In the genomic region with DNA sequence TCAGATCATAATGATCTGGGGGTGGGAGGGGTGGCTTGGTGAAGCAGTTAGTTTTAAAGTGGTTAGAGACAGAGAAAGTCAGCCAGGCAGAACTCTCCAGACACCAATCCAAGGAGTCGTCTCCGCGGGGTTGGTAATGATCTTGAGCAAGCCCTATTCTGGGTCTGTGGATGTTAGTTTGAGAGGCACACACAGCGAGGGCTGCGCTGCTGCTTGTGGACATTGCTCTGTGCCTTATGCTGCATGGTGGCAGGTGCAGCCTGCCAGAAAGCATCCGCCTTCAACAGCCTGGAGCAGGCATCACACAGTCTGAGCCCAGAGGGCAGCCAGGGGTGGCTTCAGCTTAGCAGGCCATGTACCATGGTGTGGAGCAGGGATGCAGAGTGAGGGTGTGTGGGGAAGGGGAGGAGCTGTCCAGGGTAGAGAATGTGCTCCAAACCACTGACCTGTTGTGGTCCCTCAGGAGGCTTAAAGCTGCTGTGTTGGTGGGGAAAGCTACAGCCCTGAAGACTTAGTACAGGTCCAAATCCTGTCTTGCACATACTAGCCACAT, we compare ENCODE assay signal across 22 mouse cellular contexts. TPM values are rescaled to one million over a fixed set of nuclear protein-coding genes. Genes with fewer than 3 reads are reported as not detected.
DNase-seq lines count a peak whose midpoint lies in the region; ATAC-seq and TF ChIP-seq lines count a peak whose summit lies in the region.
"Had no signal": no experiment of that assay in that cellular context is flagged by ENCODE, and none has a peak within 500 bp of the region (broad histone marks: within the 10 kb centered on the region; RNA-seq: fewer than 3 reads in every experiment).

No protein-coding gene starts in this region.

- H3K36me3 ChIP-seq in kidney, embryonic 15.5 days, result no peaks in the 10 kb centered on the region
- H3K36me3 ChIP-seq in hindbrain, postnatal 0 days (ENCODE audit: insufficient read depth, low read length), result no peaks in the 10 kb centered on the region
- no peaks in the 10 kb centered on the region for H3K36me3 ChIP-seq in intestine, postnatal 0 days (ENCODE audit: control insufficient read depth, insufficient read depth)
- H3K36me3 ChIP-seq: embryonic facial prominence, embryonic 13.5 days had no signal

- H3K4me3 ChIP-seq in kidney, embryonic 15.5 days (replicated peaks), result no peak overlapping the region
- H3K4me3 ChIP-seq in hindbrain, postnatal 0 days (ENCODE audit: low read length), result no peak overlapping the region
- H3K4me3 ChIP-seq in intestine, postnatal 0 days (ENCODE audit: low read depth, low read length), result no peak overlapping the region
- H3K4me3 ChIP-seq: embryonic facial prominence, embryonic 13.5 days had no signal

- TF ChIP-seq CTCF in hindbrain, postnatal 0 days (IDR thresholded peaks at IDR 0.05; ENCODE audit: low read depth), result no peak
- no peak for TF ChIP-seq CTCF in intestine, postnatal 0 days (IDR thresholded peaks at IDR 0.05; ENCODE audit: low read depth)

- WGBS in kidney, embryonic 15.5 days, result 66% methylated on average over 6 of the region's 6 CpGs
- WGBS in hindbrain, postnatal 0 days, result 44% methylated on average over 6 of the region's 6 CpGs
- WGBS in intestine, postnatal 0 days, result 68% methylated on average over 6 of the region's 6 CpGs

- H3K27ac ChIP-seq in kidney, embryonic 15.5 days, result no peak overlapping the region
- H3K27ac ChIP-seq in hindbrain, postnatal 0 days, result no peak overlapping the region
- H3K27ac ChIP-seq in intestine, postnatal 0 days (ENCODE audit: low read depth, low read length), result no peak overlapping the region
- H3K27ac ChIP-seq: embryonic facial prominence, embryonic 13.5 days; kidney, postnatal 0 days had no signal

- H3K9ac ChIP-seq in kidney, embryonic 15.5 days, result no peak overlapping the region
- no peak overlapping the region for H3K9ac ChIP-seq in hindbrain, postnatal 0 days (replicated peaks; ENCODE audit: low read length)
- no peak overlapping the region for H3K9ac ChIP-seq in intestine, postnatal 0 days (ENCODE audit: low read depth, low read length)
- H3K9ac ChIP-seq: embryonic facial prominence, embryonic 13.5 days had no signal

- 0 out of 2 replicates have a peak, but pooled peaks cover 2% of the 10 kb centered on the region for H3K27me3 ChIP-seq in kidney, embryonic 15.5 days
- H3K27me3 ChIP-seq in hindbrain, postnatal 0 days (ENCODE audit: insufficient read depth, low read length), result no peaks in the 10 kb centered on the region
- H3K27me3 ChIP-seq in intestine, postnatal 0 days (replicated peaks; ENCODE audit: control insufficient read depth, insufficient read depth, low read length), result no peaks in the 10 kb centered on the region
- H3K27me3 ChIP-seq: embryonic facial prominence, embryonic 13.5 days had no signal

- H3K4me2 ChIP-seq in kidney, embryonic 15.5 days, result no peak overlapping the region
- H3K4me2 ChIP-seq in hindbrain, postnatal 0 days (ENCODE audit: low read depth, low read length), result no peak overlapping the region
- H3K4me2 ChIP-seq in intestine, postnatal 0 days (replicated peaks; ENCODE audit: low read depth), result no peak overlapping the region
- H3K4me2 ChIP-seq: embryonic facial prominence, embryonic 13.5 days; midbrain, embryonic 11.5 days had no signal

- DNase-seq in embryo, embryonic 10 days (ENCODE audit: low spot score), result peak; percentile 30
- no peak for DNase-seq in embryo, embryonic 11 days
- DNase-seq in kidney, postnatal 4 days, result peak; percentile 35 to 43
- DNase-seq in NIH3T3 (ENCODE audit: low read depth), result peak; percentile 10
- DNase-seq in hindbrain, postnatal 0 days (ENCODE audit: low spot score), result peak; percentile 48
- DNase-seq in heart, postnatal 25 days (ENCODE audit: low spot score), result no peak
- DNase-seq: adrenal gland, postnatal 14 days; cerebellum, adult 2 months; gastrocnemius, postnatal 10 days; heart, adult 18-20 months; layer of hippocampus, adult 9-11 months; lung, adult 18-20 months; lung, postnatal 36 days; right cerebral cortex, postnatal 14 days; thymus, postnatal 4 days had no signal

- ATAC-seq in kidney, embryonic 15.5 days (replicated peaks; ENCODE audit: low FRiP score), result no peak
- ATAC-seq in hindbrain, postnatal 0 days, result peak; percentile 69
- ATAC-seq in intestine, postnatal 0 days, result no peak
- ATAC-seq: activated CD4-positive, CD25-positive, alpha-beta regulatory T cell, adult 4 months; CD4-positive, CD25-positive, alpha-beta regulatory T cell, adult 4 months had no signal

- no peaks in the 10 kb centered on the region for H3K4me1 ChIP-seq in kidney, embryonic 15.5 days
- H3K4me1 ChIP-seq in hindbrain, postnatal 0 days (ENCODE audit: insufficient read depth, low read length), result no peaks in the 10 kb centered on the region
- H3K4me1 ChIP-seq in intestine, postnatal 0 days (replicated peaks; ENCODE audit: control insufficient read depth, insufficient read depth, low read length), result no peaks in the 10 kb centered on the region
- H3K4me1 ChIP-seq: embryonic facial prominence, embryonic 13.5 days had no signal

- intact Hi-C loops in heart, postnatal 25 days (cut with DNase I), result no loop called here

- no peaks in the 10 kb centered on the region for H3K9me3 ChIP-seq in kidney, embryonic 15.5 days (replicated peaks)
- H3K9me3 ChIP-seq in hindbrain, postnatal 0 days (ENCODE audit: low read length), result no peaks in the 10 kb centered on the region
- H3K9me3 ChIP-seq in intestine, postnatal 0 days (ENCODE audit: control insufficient read depth), result no peaks in the 10 kb centered on the region
- H3K9me3 ChIP-seq: embryonic facial prominence, embryonic 13.5 days had no signal

RNA-seq across cellular contexts. Expression of a gene that starts 53.0 kb away (rescaled TPM):
- 15.5 and 16.5 TPM in 2 replicates for polyA plus RNA-seq in kidney, embryonic 15.5 days (2015; fragmentation: Nextera tagmentation; extraction: Ambion mirVana)
- total RNA-seq in hindbrain, postnatal 0 days (2014; rRNA removed), result 64.3 and 111 TPM in 2 replicates
- 12.8 and 14.5 TPM in 2 replicates for polyA plus RNA-seq in hindbrain, postnatal 0 days (2015; fragmentation: Nextera tagmentation; extraction: Ambion mirVana)
- polyA plus RNA-seq in intestine, postnatal 0 days (2015; fragmentation: Nextera tagmentation; extraction: Ambion mirVana), result 3.0 and 3.7 TPM in 2 replicates
- 10 to 100 TPM; 18.7 to 20.3 TPM for total RNA-seq in heart, postnatal 25 days (2021)

RNA-seq across cellular contexts. Expression of a gene that starts 53.1 kb away (rescaled TPM):
- 14.9 and 15.6 TPM in 2 replicates for polyA plus RNA-seq in kidney, embryonic 15.5 days (2015; fragmentation: Nextera tagmentation; extraction: Ambion mirVana)
- total RNA-seq in hindbrain, postnatal 0 days (2014; rRNA removed), result 17.4 and 18.6 TPM in 2 replicates
- polyA plus RNA-seq in hindbrain, postnatal 0 days (2015; fragmentation: Nextera tagmentation; extraction: Ambion mirVana), result 10.2 and 11.0 TPM in 2 replicates
- 3.0 and 3.9 TPM in 2 replicates for polyA plus RNA-seq in intestine, postnatal 0 days (2015; fragmentation: Nextera tagmentation; extraction: Ambion mirVana)
- total RNA-seq in heart, postnatal 25 days (2021), result 1 to 10 TPM; 2.7 to 3.4 TPM

Comparison
In these comparisons a context has a peak if more than half of its experiments do, and no peak if none do; other contexts are left out.
1. DNase-seq: peak in embryo, embryonic 10 days (single experiment), kidney, postnatal 4 days (2 of 2), NIH3T3 (single experiment) and hindbrain, postnatal 0 days (single experiment); none in embryo, embryonic 11 days (single experiment) and heart, postnatal 25 days (single experiment).